Mouse (Mus musculus) adipocyte (in vitro differentiated cells): ENCODE measurements around the gene Rnf187.

Experiments
- DNase-seq: peaks from one replicate; pipeline ENCODE4 v3.0.0-alpha.2; 2016; ENCODE audit warnings: low spot score

Rnf187 gene

GRCm38 (mm10) chr11:58897485-58897884 is 41.2 kb downstream of the Rnf187 start:
- no peak for DNase-seq

- no peak for DNase-seq
These were observed 44.3 kb downstream of the Rnf187 start for GRCm38 (mm10) chr11:58894456-58894855.

DNA sequence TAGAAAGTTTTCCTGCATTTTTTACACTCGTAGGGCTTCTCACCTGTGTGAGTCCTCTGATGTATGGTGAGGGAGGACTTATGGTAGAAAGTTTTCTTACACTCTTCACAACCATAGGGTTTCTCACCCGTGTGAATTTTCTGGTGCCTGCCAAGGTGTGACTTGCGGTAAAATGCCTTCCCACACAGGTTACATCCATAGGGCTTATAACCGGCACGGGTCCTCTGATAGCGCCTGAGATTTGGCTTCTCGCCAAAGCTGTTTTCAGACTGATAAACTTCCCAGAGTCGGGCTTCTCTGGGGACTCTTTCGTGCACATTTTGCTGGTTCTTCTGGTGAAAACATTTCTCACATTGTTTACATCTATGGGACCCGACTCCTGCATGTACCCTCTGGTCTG is 48.2 kb downstream of the Rnf187 start:
- DNase-seq, result no peak

- DNase-seq, result no peak
These were observed 55.0 kb downstream of the Rnf187 start for GRCm38 (mm10) chr11:58883756-58884155.
